Mouse (Mus musculus) kidney, adult 2 months (tissue): ENCODE results near the gene Mal.

Experiments
- CTCF ChIP-seq: fragments of 200-500 bp; conservative IDR thresholded peaks from 2 replicates; pipeline ENCODE4 v1.5.1; 2011; ENCODE audit warnings: low read depth, mild to moderate bottlenecking, control low read depth, low read length, moderate library complexity, mixed read lengths; ENCODE audit not compliant: insufficient read depth, insufficient read length
- POLR2A ChIP-seq: fragments of 200-500 bp; IDR thresholded peaks from one replicate; pipeline ENCODE4 v1.6.1; 2011; ENCODE audit warnings: low read depth, low read length, control low read depth

DNA sequence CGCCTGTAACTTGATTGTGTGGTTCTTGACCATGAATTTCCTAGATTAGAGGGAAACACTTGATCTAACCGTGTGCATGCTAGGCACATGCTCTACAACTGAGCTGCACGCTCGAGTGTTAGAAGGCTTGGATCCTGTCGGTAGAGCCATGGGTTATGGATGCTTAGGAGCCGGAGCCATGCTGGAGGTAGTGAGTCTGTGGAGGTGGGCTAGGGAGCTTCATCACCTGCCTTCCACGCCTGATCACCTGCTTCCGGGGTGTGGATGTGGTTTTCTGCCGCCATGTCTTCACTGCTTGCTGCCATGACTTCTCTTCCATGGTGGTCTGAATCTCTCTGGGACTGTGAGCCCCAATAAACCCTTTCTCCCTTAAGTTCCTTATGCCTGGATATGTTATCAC, 67.6 kb downstream of the Mal start:
- TF ChIP-seq CTCF (no peak), POLR2A (no peak)
